Mouse (Mus musculus) myocyte (in vitro differentiated cells): ENCODE measurements at regions not wholly inside any gene's neighbourhood (a gene's known extent, or its start where the extent isn't known, plus 50 kb on each side); places are given as distances from the start of the nearest gene placed in this dataset.

ENCODE experiments used
- CEBPB ChIP-seq: IDR thresholded peaks from 2 replicates; pipeline ENCODE4 v1.6.1; 2011; ENCODE audit warnings: mild to moderate bottlenecking, moderate library complexity; ENCODE audit not compliant: poor library complexity, insufficient read depth, severe bottlenecking
- E2F4 ChIP-seq: IDR thresholded peaks from one replicate; pipeline ENCODE4 v1.6.1; 2011; ENCODE audit warnings: mild to moderate bottlenecking, control low read depth, moderate library complexity; ENCODE audit not compliant: insufficient read depth
- MAX ChIP-seq: IDR thresholded peaks from one replicate; pipeline ENCODE4 v1.6.1; 2011; ENCODE audit warnings: low read depth, mild to moderate bottlenecking, control low read depth
- POLR2A ChIP-seq: IDR thresholded peaks from one replicate; pipeline ENCODE4 v1.6.1; 2011; ENCODE audit warnings: low read depth, mild to moderate bottlenecking, control low read depth, moderate library complexity; ENCODE audit not compliant: insufficient read length
- REST ChIP-seq: IDR thresholded peaks from one replicate; pipeline ENCODE4 v1.6.1; 2011; ENCODE audit warnings: mild to moderate bottlenecking, control low read depth, moderate library complexity; ENCODE audit not compliant: insufficient read depth, insufficient read length
- TCF12 ChIP-seq: IDR thresholded peaks from one replicate; pipeline ENCODE4 v1.6.1; 2011; ENCODE audit warnings: mild to moderate bottlenecking, control low read depth; ENCODE audit not compliant: poor library complexity, insufficient read depth, severe bottlenecking
- TCF3 ChIP-seq: IDR thresholded peaks from one replicate; pipeline ENCODE4 v1.6.1; 2011; ENCODE audit warnings: low read depth, control low read depth; ENCODE audit not compliant: insufficient read length
- USF1 ChIP-seq: IDR thresholded peaks from one replicate; pipeline ENCODE4 v1.6.1; 2011; ENCODE audit warnings: low read depth, mild to moderate bottlenecking, control low read depth, moderate library complexity

GRCm38 (mm10) chr2:75064406-75065115 lies 239.0 kb downstream of the Mtx2 start:
- no peak for TF ChIP-seq REST
- no peak for TF ChIP-seq POLR2A
- no peak for TF ChIP-seq USF1
- TF ChIP-seq E2F4, result no peak
- no peak for TF ChIP-seq CEBPB
- no peak for TF ChIP-seq TCF12
- TF ChIP-seq MAX, result no peak
- no peak for TF ChIP-seq TCF3
